Mouse (Mus musculus): ENCODE measurements around the gene Teddm1b. TPM values are rescaled to one million over a fixed set of nuclear protein-coding genes. Genes with fewer than 3 reads are reported as not detected.

Gene Teddm1b
- polyA plus RNA-seq, 2 experiments, result 0.22 TPM; not detected in 1

DNA sequence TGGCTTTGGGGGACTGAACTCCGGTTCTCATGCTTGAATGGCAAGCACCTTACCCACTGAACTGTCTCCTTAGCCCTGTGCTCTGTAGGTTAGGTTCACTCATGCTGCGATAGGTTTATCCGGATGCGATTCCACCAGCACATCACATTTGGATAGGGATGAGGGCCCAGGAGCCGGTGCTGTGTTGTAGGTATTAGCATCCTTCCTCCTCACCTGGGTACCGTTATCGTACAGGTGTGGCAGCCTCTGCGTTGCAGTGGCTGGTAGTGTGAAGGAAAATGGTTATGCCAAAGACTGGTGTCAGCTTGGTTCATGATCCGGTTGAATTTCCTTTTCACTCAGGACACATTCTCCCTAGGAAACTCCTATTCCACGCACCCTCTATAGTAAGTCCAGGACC lies 16.0 kb downstream of the Teddm1b start:
- Histone ChIP-seq H3K27me3 (ENCODE audit: control insufficient read depth, insufficient read depth, low read length) (no peaks in the 10 kb centered on the region), H3K4me2 (replicated peaks; ENCODE audit: low read depth, low read length, severe bottlenecking) (no peak overlapping the region), H3K4me1 (ENCODE audit: control insufficient read depth, insufficient read depth, low read length) (0 out of 2 replicates have a peak, but pooled peaks cover under 1% of the 10 kb centered on the region), H3K9me3 (ENCODE audit: control insufficient read depth, low read length) (no peaks in the 10 kb centered on the region), H3K27ac (replicated peaks; ENCODE audit: low read depth, low read length) (no peak overlapping the region), H3K4me3 (replicated peaks; ENCODE audit: low read length) (no peak overlapping the region), H3K36me3 (ENCODE audit: control insufficient read depth, insufficient read depth, low read length) (no peaks in the 10 kb centered on the region), H3K9ac (ENCODE audit: low read depth, low read length, severe bottlenecking) (no peak overlapping the region)
- ATAC-seq (ENCODE audit: low FRiP score, low read depth) (no peak), DNase-seq (ENCODE audit: low spot score) (no peak)
- 92% methylated on average over 10 of the region's 10 CpGs for WGBS
- TF ChIP-seq POLR2A (IDR thresholded peaks at IDR 0.05; ENCODE audit: borderline replicate concordance, extremely low read depth, insufficient read depth, insufficient read length), result no peak

DNA sequence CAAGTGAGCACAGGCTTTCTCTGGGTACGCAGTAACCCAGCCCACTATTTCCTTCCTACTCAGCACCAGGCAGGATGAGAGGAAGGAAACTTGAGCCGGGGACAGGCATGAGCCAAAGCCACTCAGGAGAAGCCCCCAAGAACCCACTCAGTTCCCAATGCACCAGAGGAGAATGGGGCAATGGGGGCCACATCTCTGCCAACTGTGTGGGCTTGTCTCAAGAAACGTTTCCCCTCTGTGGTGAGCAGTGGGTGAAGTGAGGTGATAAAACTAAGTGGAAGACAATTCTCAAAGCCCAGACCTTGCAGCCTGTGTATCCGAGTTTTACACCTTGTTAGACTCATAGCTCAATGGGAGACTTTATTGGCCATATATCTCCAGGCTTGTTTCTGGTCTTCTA lies 17.3 kb downstream of the Teddm1b start, which contains the start of gene Teddm1a:
Teddm1a (plus strand) TSS at position 301 of the 400 bp plus-strand sequence.
- no peak within 1 kb of the TSS for H3K4me2 ChIP-seq (replicated peaks; ENCODE audit: low read depth, low read length, severe bottlenecking)
- 47% methylated on average over 4 of the region's 4 CpGs for WGBS
- H3K36me3 ChIP-seq (ENCODE audit: control insufficient read depth, insufficient read depth, low read length), result no peaks in the 10 kb centered on the region
- H3K27me3 ChIP-seq (ENCODE audit: control insufficient read depth, insufficient read depth, low read length), result no peaks in the 10 kb centered on the region
- no peak within 1 kb of the TSS for H3K27ac ChIP-seq (replicated peaks; ENCODE audit: low read depth, low read length)
- 0 out of 2 replicates have a peak, but pooled peaks cover 2% of the 10 kb centered on the region for H3K4me1 ChIP-seq (ENCODE audit: control insufficient read depth, insufficient read depth, low read length)
- ATAC-seq (ENCODE audit: low FRiP score, low read depth) (no peak), DNase-seq (ENCODE audit: low spot score) (no peak)
- H3K4me3 ChIP-seq (replicated peaks; ENCODE audit: low read length), result no peak within 1 kb of the TSS
- H3K9ac ChIP-seq (ENCODE audit: low read depth, low read length, severe bottlenecking), result no peak within 1 kb of the TSS
- TF ChIP-seq POLR2A (IDR thresholded peaks at IDR 0.05; ENCODE audit: borderline replicate concordance, extremely low read depth, insufficient read depth, insufficient read length), result no peak
- H3K9me3 ChIP-seq (ENCODE audit: control insufficient read depth, low read length), result no peaks in the 10 kb centered on the region

DNA sequence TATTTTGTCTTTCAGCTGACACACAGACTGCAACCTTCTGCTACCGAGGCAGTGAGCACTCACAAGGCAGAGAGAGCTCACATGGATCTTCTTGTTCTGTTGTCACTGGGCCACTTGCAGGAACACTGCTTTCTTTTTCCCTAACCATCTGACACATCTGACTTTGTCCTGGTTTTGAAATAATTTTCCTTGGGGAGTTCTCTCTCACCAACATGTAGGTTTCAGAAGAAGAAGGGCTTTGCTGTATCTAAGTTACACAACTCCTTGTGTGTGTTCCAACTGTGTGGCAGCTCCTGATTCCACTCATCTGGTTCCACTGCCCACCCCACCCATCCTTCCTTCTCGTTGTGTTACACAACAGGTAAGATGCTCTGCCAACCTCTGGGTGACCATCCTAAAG lies 19.6 kb downstream of the Teddm1b start:
- no peak for TF ChIP-seq POLR2A (IDR thresholded peaks at IDR 0.05; ENCODE audit: borderline replicate concordance, extremely low read depth, insufficient read depth, insufficient read length)
- Histone ChIP-seq H3K27me3 (ENCODE audit: control insufficient read depth, insufficient read depth, low read length) (no peaks in the 10 kb centered on the region), H3K27ac (replicated peaks; ENCODE audit: low read depth, low read length) (no peak overlapping the region), H3K36me3 (ENCODE audit: control insufficient read depth, insufficient read depth, low read length) (no peaks in the 10 kb centered on the region), H3K9ac (ENCODE audit: low read depth, low read length, severe bottlenecking) (no peak overlapping the region), H3K4me1 (ENCODE audit: control insufficient read depth, insufficient read depth, low read length) (0 out of 2 replicates have a peak, but pooled peaks cover 2% of the 10 kb centered on the region), H3K4me3 (replicated peaks; ENCODE audit: low read length) (no peak overlapping the region), H3K4me2 (replicated peaks; ENCODE audit: low read depth, low read length, severe bottlenecking) (no peak overlapping the region), H3K9me3 (ENCODE audit: control insufficient read depth, low read length) (no peaks in the 10 kb centered on the region)
- no peak for ATAC-seq (ENCODE audit: low FRiP score, low read depth)
- 70% methylated on average over 2 of the region's 2 CpGs for WGBS
- no peak for DNase-seq (ENCODE audit: low spot score)

DNA sequence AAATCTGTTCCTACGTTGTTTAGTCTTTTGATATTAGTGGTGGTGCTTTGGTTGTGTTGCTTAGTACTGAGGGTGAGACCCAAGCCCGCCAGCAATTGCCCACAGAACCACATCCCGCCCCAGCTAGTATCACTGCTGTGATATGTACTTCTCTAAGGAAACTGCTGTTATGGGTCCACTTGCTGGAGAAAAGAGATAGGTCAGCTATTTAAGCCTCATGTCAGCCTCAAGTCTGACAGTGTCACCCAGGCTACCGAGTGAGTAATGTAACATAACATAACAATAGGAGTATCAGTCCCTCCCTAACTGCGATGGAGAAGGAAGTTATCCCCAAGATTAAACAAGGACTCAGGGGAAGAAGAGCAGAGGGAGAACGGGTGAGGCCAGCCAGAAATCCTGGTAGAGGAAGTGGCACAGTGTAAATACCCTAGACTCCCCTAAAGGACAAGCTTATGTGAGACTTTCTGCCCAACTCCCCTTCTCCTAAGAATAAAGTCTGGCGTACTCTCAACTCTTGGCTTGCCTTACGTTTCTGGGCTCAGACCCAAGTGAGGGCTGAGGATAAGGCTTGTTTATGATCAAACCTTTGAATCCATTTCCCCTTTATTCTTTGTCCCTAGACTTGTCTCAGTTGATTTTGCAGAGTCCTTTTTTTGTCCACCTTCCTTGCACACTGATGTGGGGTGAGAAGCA lies 20.2 kb downstream of the Teddm1b start:
- Histone ChIP-seq H3K4me3 (replicated peaks; ENCODE audit: low read length) (no peak overlapping the region), H3K36me3 (ENCODE audit: control insufficient read depth, insufficient read depth, low read length) (no peaks in the 10 kb centered on the region), H3K4me1 (ENCODE audit: control insufficient read depth, insufficient read depth, low read length) (0 out of 2 replicates have a peak, but pooled peaks cover 2% of the 10 kb centered on the region), H3K27ac (replicated peaks; ENCODE audit: low read depth, low read length) (no peak overlapping the region), H3K4me2 (replicated peaks; ENCODE audit: low read depth, low read length, severe bottlenecking) (no peak overlapping the region), H3K27me3 (ENCODE audit: control insufficient read depth, insufficient read depth, low read length) (no peaks in the 10 kb centered on the region), H3K9ac (ENCODE audit: low read depth, low read length, severe bottlenecking) (no peak overlapping the region), H3K9me3 (ENCODE audit: control insufficient read depth, low read length) (no peaks in the 10 kb centered on the region)
- ATAC-seq (ENCODE audit: low FRiP score, low read depth), result no peak
- no peak for DNase-seq (ENCODE audit: low spot score)
- WGBS, result 58% methylated on average over 8 of the region's 8 CpGs
- TF ChIP-seq POLR2A (IDR thresholded peaks at IDR 0.05; ENCODE audit: borderline replicate concordance, extremely low read depth, insufficient read depth, insufficient read length), result no peak

DNA sequence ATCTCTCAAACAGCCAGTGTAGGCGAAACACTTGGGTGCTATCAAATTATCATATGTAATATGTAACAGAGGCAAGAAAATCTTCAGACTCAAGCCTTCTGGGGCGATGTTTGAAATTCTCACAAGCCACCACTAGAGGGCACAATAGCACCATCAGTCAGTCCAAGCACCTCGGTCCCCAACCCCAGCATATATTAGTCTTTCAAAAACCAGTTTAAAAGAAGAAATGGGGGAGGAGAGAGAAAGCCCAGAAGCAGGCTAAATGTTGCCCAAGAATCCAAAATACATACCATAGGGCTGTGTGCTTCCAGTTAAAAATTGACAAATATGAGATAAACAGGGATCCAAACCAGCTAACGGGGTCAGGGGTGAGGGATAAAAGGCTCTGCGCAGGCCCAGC lies 20.8 kb downstream of the Teddm1b start:
- WGBS, result 35% methylated on average over 5 of the region's 5 CpGs
- no peak for ATAC-seq (ENCODE audit: low FRiP score, low read depth)
- no peak for TF ChIP-seq POLR2A (IDR thresholded peaks at IDR 0.05; ENCODE audit: borderline replicate concordance, extremely low read depth, insufficient read depth, insufficient read length)

More for the DNA sequence above, 20.8 kb downstream of the Teddm1b start:
- Histone ChIP-seq H3K4me1 (ENCODE audit: control insufficient read depth, insufficient read depth, low read length) (0 out of 2 replicates have a peak, but pooled peaks cover 2% of the 10 kb centered on the region), H3K4me3 (replicated peaks; ENCODE audit: low read length) (no peak overlapping the region), H3K9me3 (ENCODE audit: control insufficient read depth, low read length) (no peaks in the 10 kb centered on the region), H3K4me2 (replicated peaks; ENCODE audit: low read depth, low read length, severe bottlenecking) (no peak overlapping the region), H3K36me3 (ENCODE audit: control insufficient read depth, insufficient read depth, low read length) (no peaks in the 10 kb centered on the region), H3K27me3 (ENCODE audit: control insufficient read depth, insufficient read depth, low read length) (no peaks in the 10 kb centered on the region), H3K27ac (replicated peaks; ENCODE audit: low read depth, low read length) (no peak overlapping the region), H3K9ac (ENCODE audit: low read depth, low read length, severe bottlenecking) (no peak overlapping the region)
- DNase-seq (ENCODE audit: low spot score), result peak; percentile 87

All from limb, embryonic 14.5 days (tissue).